Mouse (Mus musculus) megakaryocyte, embryonic 14.5 days (primary cell): ENCODE measurements around the gene Peli2.

Experiments used
- FLI1 ChIP-seq: IDR thresholded peaks from 2 replicates; pipeline ENCODE4 v1.6.1; 2012; ENCODE audit warnings: low read length, inconsistent platforms, mixed read lengths
- GATA1 ChIP-seq: IDR thresholded peaks from 3 replicates; pipeline ENCODE4 v1.6.1; 2012; ENCODE audit warnings: mixed read lengths, low read length, inconsistent platforms, borderline replicate concordance

GRCm38 (mm10) chr14:48241335-48241734, 120.7 kb downstream of the Peli2 start:
- no peak for TF ChIP-seq FLI1
- TF ChIP-seq GATA1: no peak
